Mouse (Mus musculus): ENCODE results near the gene Creg2.
A peak's percentile ranks its signal among the peaks of the same experiment; 100 is the strongest.
"Not testable (repeated sequence)": the region's sequence is repeated elsewhere in the genome, so short reads cannot be mapped to it uniquely, and the experiment has no call there.

Creg2 gene

DNA sequence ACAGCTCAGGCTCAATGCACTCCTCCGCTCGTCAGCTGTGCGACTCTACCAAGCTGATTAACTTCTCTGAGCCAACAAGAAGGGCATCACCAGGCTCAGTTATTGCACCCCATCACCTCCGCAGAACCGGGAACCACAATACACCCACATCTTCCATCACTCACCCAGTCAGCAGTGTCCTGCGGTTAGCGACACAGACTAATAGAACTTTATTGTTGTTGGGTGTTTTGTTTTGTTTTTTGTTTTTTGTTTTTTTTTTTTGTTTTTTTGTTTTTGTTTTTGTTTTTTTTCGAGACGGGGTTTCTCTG is at the start of gene Creg2:
Creg2 (minus strand) TSS at position 234 of the 308 bp plus-strand sequence.
- DNase-seq, result no peak

DNA sequence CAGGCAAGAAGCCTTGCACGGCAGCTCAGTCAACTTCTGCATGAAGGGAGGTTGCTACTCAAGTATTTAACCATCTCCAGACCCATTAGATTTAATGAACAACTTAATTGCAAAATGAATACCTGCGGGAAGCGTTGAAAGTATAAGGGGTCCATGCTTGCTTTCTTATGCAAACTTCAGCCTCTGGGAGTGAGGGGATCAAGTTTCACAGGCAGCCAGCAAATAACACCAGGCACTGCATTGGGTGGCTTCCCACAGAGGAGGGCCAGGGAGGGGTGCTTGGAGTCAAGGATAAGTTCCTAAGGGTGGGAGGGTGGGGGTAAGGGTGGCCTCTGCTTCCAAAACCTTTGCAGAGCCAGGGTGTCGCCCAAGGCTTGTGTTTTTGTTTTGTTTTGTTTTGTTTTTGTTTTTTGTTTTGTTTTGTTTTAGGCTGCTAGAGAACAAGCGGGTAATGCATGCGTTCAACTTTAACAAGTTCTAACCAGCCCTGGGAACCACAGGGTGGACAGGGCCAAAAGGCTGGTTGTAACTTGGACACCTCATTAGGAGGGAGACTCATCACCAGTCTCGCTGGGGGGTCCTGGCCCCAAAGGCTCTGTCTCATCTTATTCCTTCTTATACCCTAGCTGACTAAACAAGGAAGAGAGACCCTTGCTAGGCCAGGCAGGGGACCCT is 49.5 kb upstream of the Creg2 start:
- DNase-seq, result no peak

DNA sequence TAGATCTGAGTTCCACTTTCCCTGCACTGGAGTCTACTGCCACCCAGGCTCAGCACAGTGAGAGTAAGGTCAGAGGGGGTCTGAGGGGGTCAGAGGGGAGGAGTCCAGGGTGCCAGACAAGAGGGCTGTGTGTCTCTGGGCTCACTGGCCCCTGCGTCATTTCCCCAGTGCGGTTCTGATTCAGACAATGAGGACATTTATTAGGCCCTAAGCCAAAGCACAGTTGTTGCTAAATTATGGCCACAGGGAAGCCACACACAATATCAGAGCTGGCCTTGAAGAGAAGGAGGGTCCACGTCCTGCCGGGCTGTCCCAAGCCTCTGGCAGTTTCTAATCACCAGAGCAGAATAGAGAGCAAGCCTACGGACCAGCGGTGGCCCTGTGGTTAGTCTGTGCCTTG is 47.2 kb upstream of the Creg2 start:
- no peak for DNase-seq

DNA sequence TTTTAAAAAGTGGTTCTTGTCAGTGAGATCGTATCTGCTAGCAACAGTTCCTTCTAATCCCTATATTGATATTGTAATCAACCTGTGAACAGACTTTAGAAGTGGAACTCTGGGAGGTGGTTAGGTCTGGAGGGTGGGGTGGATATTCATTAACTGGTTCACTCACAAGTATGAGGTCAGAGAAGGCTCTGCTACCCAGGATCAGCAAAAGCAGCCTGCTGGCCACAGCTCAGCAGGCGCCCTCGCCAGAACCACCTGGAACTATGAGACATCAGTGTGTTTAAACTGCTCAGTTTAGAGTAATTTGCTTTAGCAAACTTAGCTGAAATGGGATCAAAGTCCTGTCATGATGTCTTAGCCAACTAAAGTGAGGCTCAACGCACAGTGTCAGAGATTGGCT is 43.9 kb upstream of the Creg2 start:
- no peak for DNase-seq

DNA sequence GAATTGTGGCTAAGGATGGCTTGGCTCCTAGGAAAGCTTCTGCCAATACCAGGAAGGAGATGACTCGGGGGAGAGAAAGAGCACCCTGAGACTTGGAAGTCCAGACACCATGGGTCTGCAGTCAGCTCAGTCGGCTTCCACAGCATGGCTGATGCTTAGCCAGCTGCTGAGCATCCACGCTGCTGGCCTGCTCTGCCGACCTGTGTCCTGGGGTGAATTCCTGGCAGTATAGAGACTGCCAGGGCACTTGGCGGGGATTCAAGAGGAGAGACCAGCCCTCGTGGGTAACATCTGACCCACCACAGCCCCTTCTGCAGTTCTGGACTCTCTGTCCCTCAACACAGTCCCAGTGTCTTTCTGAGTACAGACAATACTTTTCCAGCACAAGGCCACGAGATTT is 43.5 kb upstream of the Creg2 start:
- DNase-seq, result no peak

DNA sequence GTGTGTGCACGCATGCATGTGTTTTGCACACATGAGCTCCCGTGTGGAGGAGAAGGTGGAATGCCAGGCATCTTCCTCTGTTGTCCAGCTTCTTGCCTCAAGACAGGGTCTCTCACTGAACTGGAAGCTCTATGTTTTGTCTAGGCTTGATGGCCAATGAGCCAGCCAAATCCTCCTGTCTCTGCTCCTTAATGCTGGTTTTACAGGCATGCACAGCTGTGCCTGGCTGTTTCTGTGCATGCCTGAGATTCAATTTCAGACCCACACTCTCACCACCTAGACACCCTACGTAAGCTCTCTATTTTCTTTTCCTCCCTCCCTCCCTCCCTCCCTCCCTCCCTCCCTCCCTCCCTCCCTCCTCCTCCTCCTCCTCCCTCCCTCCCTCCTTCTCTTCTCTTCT is 40.7 kb upstream of the Creg2 start:
- DNase-seq, result no peak

DNA sequence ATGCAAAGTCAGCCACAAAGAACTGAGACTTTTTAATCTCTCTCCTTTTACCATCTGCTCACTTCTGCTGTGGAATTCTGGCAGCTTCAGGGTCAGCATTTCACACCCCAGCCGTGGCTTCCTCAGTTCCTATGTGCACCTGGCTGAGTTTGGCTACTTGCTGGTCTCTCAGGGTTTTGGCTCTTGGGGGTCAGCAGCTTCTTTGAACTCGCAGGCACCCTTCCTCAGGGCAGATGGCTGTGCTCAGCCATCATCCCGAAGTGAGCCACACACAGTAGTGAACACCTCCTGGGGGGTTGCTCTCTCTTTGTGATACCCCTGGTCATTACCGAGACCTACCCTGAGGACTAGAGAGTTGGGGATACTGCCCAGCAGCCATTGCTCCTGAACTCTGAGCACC is 39.8 kb upstream of the Creg2 start:
- no peak for DNase-seq

DNA sequence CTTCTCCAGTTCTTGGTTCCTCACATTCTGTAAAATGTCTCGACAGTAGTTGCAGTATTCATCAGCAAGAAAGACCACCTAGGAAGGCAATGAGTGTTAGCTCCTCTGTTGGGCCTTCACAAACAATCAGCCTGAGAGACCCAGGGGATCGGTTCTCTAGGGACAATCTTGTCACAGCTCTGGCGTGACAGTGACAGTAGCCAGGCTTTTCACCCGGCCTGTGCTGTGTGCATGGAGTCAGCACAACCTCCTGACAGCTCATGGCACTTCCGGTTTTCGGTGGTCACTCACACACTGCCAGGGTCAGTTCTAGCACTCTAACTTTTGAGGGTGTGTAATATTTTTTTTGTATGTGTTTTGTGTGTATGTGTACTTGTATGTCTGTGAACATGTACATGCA is 37.3 kb upstream of the Creg2 start:
- DNase-seq, result no peak

DNA sequence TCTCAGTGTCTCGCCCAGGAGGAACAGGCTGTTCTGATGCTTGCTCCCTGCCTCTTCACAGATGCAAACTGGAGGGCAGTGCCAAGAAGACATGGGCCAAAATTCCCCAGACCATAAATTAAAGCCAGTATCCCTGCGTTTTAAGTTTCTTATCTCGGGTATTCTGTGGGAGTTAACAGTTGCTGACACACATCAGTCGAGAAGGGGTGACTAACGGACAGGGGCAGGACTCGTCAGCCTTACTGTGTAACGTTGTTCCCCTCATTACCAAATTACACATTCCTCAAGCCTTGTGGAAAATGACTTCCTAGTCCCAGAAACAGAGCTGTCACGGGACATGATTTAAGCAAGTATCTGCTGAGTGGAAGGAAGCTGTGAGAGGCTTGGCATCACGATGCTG is 36.0 kb upstream of the Creg2 start:
- DNase-seq, result no peak

DNA sequence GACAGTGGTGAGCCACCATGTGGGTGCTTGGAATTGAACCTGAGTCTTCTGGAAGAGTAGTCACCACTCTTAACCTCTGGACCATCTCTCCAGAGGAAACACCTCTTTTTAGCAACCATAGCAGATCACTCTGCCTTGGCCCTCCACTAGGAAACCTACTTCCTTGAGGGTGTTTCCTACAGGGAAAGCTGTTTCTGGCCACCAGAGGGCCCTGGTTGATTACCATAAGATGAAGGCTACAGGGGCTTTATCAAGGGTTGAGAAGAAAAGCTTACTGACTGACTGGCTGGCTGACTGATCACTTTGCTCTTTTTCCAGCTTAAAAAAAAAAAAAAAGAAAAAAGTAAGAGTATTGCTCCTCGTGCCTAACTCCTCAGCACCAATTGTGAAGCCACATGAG is 34.6 kb upstream of the Creg2 start:
- peak; percentile 89 for DNase-seq

DNA sequence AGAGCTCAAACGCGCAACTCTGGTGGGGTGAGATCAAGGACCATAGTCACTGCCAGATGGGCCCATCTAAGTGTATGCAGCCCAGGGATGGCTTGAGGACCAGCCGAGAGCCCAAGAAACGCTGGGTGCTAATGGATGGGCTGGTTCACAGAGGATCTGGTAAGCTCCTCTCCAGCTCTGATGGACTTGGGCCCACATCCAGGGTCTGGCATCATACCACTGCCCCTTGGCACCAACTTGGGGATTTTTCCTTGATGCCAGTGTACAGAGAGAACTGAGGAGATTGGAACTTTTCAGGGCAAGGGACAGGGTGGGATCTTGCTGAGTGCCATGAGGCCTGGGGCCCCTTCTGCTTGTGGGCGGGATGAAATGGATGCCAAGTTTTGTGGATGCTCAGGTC is 30.4 kb upstream of the Creg2 start:
- peak; percentile 68 to 72 for DNase-seq

DNA sequence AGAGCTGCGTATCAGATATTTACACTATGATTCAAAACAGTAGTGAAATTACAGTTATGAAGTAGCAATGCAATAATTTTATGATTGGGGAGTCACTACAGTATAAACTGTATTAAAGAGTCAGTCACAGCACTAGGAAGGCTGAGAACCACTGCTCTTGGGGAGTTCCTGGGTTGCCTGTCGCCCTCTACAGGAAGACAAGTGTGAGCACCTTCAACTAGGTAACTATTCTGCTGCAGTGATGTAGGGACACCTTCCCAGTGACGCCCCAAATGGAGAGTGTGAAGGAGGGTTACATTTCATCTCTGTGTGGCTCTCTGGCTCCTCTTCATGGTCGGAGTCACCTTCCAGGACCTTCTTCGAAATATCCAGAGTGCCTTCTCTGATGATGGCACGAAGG is 29.3 kb upstream of the Creg2 start:
- no peak for DNase-seq

DNA sequence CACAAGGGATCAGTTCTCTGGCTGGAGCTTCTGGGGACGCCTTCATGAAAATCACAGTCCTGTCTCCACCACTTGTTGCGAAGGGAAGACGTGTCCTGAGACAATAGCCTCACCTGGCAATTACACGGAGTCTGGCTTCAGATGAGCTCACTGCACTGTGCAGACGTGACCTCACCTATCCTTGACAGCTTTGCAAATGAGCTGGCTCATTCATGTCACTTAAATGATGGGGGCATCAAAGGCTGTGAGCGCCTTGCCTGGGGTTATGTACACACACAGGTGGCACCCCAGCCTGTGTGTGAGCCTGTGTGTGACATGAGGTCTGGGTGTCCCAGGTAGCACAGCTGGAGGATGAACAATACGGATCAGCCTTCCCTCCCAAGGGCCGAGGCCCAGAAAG is 27.6 kb upstream of the Creg2 start:
- no peak for DNase-seq

DNA sequence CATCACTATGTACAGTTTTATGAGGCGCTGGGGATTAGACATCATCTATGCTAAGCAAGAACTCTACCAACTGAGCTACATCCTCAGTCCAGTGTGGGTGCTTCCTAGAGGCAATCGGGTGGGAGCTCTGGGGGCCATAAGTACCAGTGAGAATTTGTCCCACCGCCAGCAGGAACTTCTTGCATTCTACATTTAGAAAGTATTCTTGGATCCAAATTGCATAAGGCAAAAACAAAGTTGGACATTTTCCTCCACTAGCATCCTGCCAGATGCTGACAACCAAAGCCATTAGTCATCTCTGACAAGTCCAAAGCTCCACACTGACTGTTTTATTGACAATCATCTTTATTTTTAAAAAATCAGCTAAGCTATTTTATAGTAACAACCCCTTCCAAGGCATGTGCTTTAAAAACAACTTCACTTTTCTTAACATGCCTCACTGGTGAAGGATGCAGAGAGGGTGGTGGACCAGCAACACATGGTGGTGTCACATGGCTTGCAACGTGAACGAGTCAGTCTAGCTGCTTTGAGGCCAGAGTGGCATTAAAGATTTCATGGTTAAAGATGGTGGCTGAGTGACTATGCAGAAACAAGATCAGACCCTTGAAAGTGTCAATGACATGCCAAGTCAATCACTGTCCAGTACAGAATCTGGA is 25.1 kb upstream of the Creg2 start:
- DNase-seq, result no peak

DNA sequence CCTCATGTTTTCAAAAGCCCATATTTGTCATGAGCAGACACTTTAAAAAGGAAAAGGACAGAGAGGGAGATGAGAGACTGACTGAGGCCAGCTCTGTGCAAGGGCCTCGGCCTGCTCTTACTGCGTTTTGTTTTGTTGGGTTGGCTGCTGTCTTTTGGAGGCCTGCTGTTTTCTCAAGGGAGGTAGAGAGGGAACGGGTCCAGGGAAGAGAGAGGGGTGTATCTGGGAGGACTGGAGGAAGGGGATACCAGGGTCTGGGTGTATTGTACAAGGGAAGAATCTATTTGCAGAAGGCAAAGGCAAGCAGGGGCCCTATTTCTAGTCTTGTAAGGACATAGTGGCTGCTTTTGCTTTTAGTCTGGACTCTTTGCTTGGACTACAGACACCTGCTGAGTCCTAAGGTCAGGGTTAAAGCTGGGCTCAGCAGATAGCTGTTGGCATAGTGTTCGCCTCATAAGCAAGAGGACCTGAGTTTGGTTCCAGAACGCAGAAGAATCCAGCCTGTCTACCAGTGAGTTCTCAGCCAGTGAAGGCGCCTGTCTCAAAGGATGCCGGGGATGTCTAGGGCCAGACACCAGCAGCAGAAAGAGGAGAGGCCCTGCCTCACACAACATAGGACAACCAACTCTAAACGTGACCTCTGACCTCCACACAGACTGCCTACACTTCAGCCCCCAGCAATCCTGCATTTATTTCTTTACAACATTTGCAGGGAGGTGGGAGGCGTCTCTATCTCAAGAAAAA is 21.3 kb upstream of the Creg2 start:
- no peak for DNase-seq

DNA sequence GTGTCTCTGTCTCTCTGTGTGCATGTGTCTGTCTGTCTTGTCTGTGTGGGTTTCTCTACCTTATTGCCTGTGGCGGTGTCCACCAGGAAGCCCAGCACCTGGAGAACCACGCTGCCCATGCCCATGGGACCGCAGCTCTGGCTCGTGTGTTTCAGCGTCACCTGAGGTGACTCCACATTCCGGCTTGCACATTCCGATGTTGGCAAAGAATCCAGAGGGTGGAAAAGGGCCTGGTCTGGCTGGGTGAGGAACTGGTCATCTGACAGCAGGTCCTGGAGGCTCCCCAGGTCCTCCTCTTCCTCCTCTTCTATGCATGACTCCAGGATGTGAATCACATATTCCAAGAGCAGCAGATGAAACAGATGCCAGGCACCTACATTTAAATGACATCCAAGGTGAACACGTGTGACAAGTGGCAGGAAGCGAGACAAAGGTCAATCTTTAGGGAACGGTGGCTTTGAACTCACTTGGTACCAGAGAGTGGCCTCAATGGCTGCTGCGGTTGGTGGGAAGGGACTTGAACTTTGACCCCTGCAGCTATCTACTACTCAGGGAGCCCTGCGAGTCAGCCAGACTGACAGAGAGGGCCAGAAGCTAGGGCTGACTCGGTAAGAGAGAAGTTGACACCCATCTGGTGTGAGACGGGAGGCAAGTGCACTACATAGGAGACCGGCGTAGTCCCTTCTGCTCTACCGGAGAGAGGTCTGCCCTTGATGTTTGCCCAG is 19.1 kb upstream of the Creg2 start:
- no peak for DNase-seq

DNA sequence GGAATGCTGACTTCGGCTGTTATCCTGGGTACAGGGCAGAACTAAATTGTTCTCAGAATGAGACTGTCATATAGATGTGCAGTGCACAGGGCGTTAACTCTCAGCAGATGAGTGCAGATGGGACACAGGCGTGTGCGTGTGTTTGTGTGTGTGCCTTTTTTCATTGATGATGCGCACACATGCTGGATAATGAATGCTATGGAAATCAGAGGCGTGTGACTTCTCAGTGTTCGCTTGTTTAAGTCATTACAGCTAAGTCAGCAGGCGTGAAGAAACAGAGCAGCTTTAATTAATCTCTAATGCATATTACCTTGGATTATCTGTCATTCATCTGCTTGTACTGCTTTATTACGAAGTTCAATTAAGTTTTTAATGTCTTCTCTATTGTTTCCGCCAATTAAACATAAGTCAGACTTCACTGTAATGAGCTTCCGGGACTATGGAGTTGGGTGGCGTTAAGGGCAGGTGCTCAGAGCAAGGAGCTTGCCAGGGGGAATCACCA is 15.5 kb upstream of the Creg2 start:
- DNase-seq, result no peak

DNA sequence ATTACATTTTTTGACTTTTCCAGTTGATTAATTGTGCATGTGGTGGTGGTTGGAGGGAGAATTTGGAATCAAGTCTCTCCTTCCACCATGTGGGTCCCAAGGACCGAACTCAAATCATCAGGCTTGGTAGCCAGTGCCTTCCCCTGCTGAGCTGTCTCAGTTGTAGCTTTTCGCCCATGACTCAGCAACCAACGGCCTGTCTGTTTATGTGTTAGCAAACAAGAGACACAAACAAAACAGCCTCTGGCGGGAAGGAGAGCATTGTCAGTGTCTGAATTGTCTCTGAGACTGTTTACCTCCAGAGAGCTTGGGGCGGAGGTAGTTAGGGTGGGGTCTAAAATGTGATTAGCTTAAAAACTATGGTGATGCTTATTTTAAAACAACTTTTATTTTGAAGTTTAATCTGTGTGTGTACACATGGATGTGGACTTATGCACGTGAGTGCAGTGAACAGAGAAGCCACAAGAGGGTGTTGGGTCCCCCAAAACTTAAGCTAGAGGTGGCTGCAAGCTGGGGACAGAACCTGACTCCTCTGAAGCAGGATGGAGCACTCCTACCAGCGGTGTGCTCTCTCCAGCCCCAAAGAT is 12.9 kb upstream of the Creg2 start:
- no peak for DNase-seq

DNA sequence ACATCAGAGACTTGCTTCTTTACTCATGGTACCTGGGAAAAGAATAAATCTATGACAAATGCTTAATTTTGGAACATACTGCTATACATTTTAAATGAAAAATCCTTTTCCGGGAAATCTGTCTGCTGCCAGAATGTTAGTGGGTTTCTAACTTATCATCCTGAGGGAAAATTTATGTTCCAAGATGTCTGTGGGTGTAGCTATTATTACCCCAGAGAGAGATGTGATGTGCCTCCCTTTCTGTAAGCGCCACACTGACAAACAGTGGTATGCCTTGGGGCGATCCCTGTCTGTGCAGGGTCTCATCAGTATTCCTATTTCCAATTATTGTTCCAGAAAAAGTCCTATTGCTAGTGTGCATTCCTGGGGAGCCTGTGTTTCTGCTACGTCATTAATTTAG is 11.8 kb upstream of the Creg2 start:
- no peak for DNase-seq

DNA sequence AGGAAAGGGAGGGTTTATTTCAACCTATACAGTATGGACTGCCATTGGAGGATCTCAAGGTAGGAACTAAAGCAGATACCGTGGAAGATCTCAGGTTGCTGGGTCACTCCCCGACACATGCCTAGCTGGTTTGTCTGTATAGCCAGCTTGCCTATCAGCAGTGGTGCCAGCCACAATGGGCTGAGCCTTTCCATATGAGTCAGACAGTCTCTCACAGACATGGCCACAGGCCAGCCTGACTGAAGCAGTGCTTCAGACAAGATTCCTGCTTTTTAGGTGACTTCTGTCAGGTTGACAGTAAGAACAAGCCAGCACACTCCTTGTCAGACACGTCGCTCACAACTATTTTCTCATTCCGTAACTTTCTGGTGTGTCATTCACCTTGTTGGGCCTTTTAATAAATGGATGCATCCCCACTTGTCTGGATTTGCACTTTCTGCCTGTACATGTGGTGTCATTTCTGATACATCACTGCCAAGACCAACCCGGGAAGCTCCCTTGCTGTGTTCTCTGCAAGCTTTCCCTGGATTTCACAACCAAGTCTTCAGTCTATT is 5.8 kb upstream of the Creg2 start:
- DNase-seq, result peak in 1 of 2 experiments; percentile 16

DNA sequence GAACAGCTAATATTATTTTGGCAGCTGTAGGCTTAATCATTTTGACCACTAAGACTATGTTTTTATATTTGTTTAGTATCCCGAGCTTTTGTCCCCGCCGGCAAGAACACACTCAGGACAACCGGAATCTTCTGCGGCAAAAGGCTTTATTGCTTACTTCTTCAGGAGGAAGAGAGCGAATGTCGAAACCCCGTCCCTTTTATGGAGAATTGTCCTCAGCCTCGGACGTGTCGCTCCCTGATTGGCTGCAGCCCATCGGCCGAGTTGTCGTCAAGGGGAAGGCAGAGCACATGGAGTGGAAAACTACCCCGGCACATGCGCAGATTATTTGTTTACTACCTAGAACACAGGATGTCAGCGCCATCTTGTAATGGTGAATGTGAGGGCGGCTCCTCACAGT is 3.6 kb upstream of the Creg2 start:
- DNase-seq, result not testable (repeated sequence)

DNA sequence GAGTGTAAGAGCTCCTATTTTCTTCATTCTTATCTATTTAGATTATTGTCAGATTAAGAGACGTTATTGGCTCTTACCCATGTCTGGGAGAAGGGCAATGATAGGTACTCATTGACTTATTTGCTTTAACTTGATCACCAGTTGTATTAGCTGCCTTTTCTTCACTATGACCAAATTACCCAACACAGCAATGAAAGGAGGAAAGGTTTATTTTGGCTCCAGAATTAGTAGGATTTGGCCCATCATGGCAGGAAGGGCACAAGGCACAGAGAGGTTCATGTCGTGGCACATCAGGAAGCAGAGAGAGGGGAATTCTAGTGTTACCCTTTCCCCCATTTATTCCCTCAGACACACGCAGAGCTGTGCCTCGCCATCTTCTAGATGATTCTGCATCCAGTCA is 1.8 kb upstream of the Creg2 start:
- no peak for DNase-seq
